ENCODE assay signal across 9 mouse cellular contexts in genomic region chr10:52383022-52383421, GRCm38 (mm10). TPM values are rescaled to one million over a fixed set of nuclear protein-coding genes. Genes with fewer than 3 reads are reported as not detected.
DNase-seq lines count a peak whose midpoint lies in the region; ATAC-seq and TF ChIP-seq lines count a peak whose summit lies in the region.
"Had no signal": no experiment of that assay in that cellular context is flagged by ENCODE, and none has a peak within 500 bp of the region (broad histone marks: within the 10 kb centered on the region; RNA-seq: fewer than 3 reads in every experiment).

No protein-coding gene starts in this region.

- in situ Hi-C loops in CH12.LX (cut with MboI; ENCODE audit: low pct_ligation_motif_present, low pct_unique_long_range_greater_than_20kb, low sequenced_read_pairs): loop anchor here (25.0 kb wide), 1 partner anchor 271 kb away; no protein-coding TSS in a partner anchor

- H3K79me2 ChIP-seq in CH12.LX (replicated peaks; ENCODE audit: control insufficient read depth, extremely low read depth, insufficient read depth, poor library complexity, severe bottlenecking): peaks cover 21% of the 10 kb centered on the region

- H3K36me3 ChIP-seq in CH12.LX (replicated peaks in 1 of 2; ENCODE audit: control insufficient read depth in 1 of 2, insufficient read depth in 1 of 2, low read length in 1 of 2) (no peaks in the 10 kb centered on the region), G1E (replicated peaks) (no peaks in the 10 kb centered on the region)
- H3K36me3 ChIP-seq in heart, embryonic 12.5 days: no peaks in the 10 kb centered on the region
- H3K36me3 ChIP-seq in liver, embryonic 13.5 days: no peaks in the 10 kb centered on the region

- H3K27ac ChIP-seq in CH12.LX (ENCODE audit: insufficient read depth, low read depth): no peak overlapping the region
- no peak overlapping the region for H3K27ac ChIP-seq in heart, embryonic 12.5 days (ENCODE audit: poor library complexity, severe bottlenecking)
- H3K27ac ChIP-seq in liver, embryonic 13.5 days: peak overlapping the region; percentile 89; the same call in 1 of the 2 replicates

- H3K9me3 ChIP-seq in CH12.LX (replicated peaks; ENCODE audit: low read length) (no peaks in the 10 kb centered on the region), G1E (replicated peaks) (no peaks in the 10 kb centered on the region)
- no peaks in the 10 kb centered on the region for H3K9me3 ChIP-seq in heart, embryonic 12.5 days (replicated peaks)
- no peaks in the 10 kb centered on the region for H3K9me3 ChIP-seq in liver, embryonic 13.5 days (replicated peaks)

- 77% methylated on average over 6 of the region's 6 CpGs for WGBS in heart, embryonic 12.5 days
- WGBS in liver, embryonic 13.5 days (ENCODE audit: insufficient replicate concordance): 78% methylated on average over 6 of the region's 6 CpGs

- peak overlapping the region; percentile 65; the same call in 1 of the 2 replicates for H3K4me2 ChIP-seq in CH12.LX (ENCODE audit: insufficient read depth, low read depth, poor library complexity, severe bottlenecking)
- peak overlapping the region; percentile 94 for H3K4me2 ChIP-seq in heart, embryonic 12.5 days
- peak overlapping the region; percentile 90 for H3K4me2 ChIP-seq in liver, embryonic 13.5 days

- DNase-seq in CH12.LX (ENCODE audit: extremely low read depth): no peak
- no peak for DNase-seq in G1E (ENCODE audit: low spot score)
- no peak for DNase-seq in liver, embryonic 13.5 days
- DNase-seq in thymus, postnatal 36 days: no peak
- no peak for DNase-seq in cerebellum, adult 18-20 months
- DNase-seq in urinary bladder, adult 18-20 months (ENCODE audit: low spot score in 2 of 2): no peak
- no peak for DNase-seq in spleen, postnatal 10 days (ENCODE audit: low spot score in 2 of 2)

- peak overlapping the region; percentile 65 to 91 (median 76) for H3K4me3 ChIP-seq in CH12.LX (replicated peaks in 1 of 3; ENCODE audit: low read depth in 2 of 3, low read length in 2 of 3, poor library complexity in 1 of 3)
- H3K4me3 ChIP-seq in G1E (ENCODE audit: low read depth, low read length): peak overlapping the region; percentile 77; the same call in 1 of the 2 replicates
- H3K4me3 ChIP-seq in heart, embryonic 12.5 days: peak overlapping the region; percentile 99
- peak overlapping the region; percentile 97 for H3K4me3 ChIP-seq in liver, embryonic 13.5 days (replicated peaks)

- H3K4me1 ChIP-seq in CH12.LX (ENCODE audit: control insufficient read depth in 1 of 2, insufficient read depth in 2 of 2): peaks cover 3 to 23% of the 10 kb centered on the region in 2 experiments; a peak in 3 of 4 replicates
- H3K4me1 ChIP-seq in G1E (ENCODE audit: insufficient read depth, low read depth, low read length): peaks cover 7% of the 10 kb centered on the region; the same call in 1 of the 2 replicates
- H3K4me1 ChIP-seq in heart, embryonic 12.5 days (replicated peaks): peaks cover 3% of the 10 kb centered on the region; the same call in 1 of the 2 replicates
- H3K4me1 ChIP-seq in liver, embryonic 13.5 days (replicated peaks): peaks cover 31% of the 10 kb centered on the region

- H3K9ac ChIP-seq in CH12.LX (ENCODE audit: insufficient read depth, low read depth): peak overlapping the region; percentile 55
- H3K9ac ChIP-seq in heart, embryonic 12.5 days: 0 out of 2 replicates have a peak overlapping the region, but pooled peaks have one; percentile 3
- peak overlapping the region; percentile 95 for H3K9ac ChIP-seq in liver, embryonic 13.5 days

- TF ChIP-seq EP300 in CH12.LX (IDR thresholded peaks at IDR 0.05; ENCODE audit: low read length): no peak

- TF ChIP-seq CTCF in CH12.LX (conservative IDR thresholded peaks at IDR 0.05 in 1 of 2, IDR thresholded peaks at IDR 0.05 in 1 of 2; ENCODE audit: low read depth in 2 of 2, low read length in 2 of 2) (no peak), G1E (IDR thresholded peaks at IDR 0.05; ENCODE audit: low read depth, low read length) (no peak)

- dilution Hi-C loops in CH12.LX (cut with MboI; ENCODE audit: extremely low pct_ligation_motif_present, extremely low pct_unique_long_range_greater_than_20kb, low sequenced_read_pairs): no loop called here

- H3K27me3 ChIP-seq in CH12.LX (replicated peaks) (no peaks in the 10 kb centered on the region), G1E (ENCODE audit: insufficient read depth, low read length) (no peaks in the 10 kb centered on the region)
- H3K27me3 ChIP-seq in heart, embryonic 12.5 days (replicated peaks): no peaks in the 10 kb centered on the region
- no peaks in the 10 kb centered on the region for H3K27me3 ChIP-seq in liver, embryonic 13.5 days

- no peak for ATAC-seq in G1E (ENCODE audit: extremely low read depth, insufficient number of reproducible peaks, low FRiP score, poor library complexity, severe bottlenecking)
- ATAC-seq in heart, embryonic 12.5 days (ENCODE audit: insufficient number of reproducible peaks, low FRiP score): no peak
- ATAC-seq in liver, embryonic 13.5 days (ENCODE audit: low read depth): no peak

- TF ChIP-seq RAD21 in CH12.LX (IDR thresholded peaks at IDR 0.05; ENCODE audit: low read depth, low read length): no peak

- no peak for TF ChIP-seq POLR2A in CH12.LX (IDR thresholded peaks at IDR 0.05; ENCODE audit: low read depth, low read length)

TF ChIP-seq in CH12.LX, 34 proteins besides CTCF, POLR2A, EP300 and RAD21:
- no peak for TF ChIP-seq SMC3 (IDR thresholded peaks at IDR 0.05; ENCODE audit: low read depth, low read length)
- TF ChIP-seq SIN3A (IDR thresholded peaks at IDR 0.05; ENCODE audit: low read length): 0 out of 2 replicates have a peak, but pooled peaks have one; percentile 4

RNA-seq across cellular contexts. Expression of gene Gopc, which starts 1.1 kb away (rescaled TPM):
- 9.8 and 10.4 TPM in 2 replicates for total RNA-seq in CH12.LX (2012; rRNA removed)
- 13.1 and 13.3 TPM in 2 replicates for total RNA-seq in CH12.LX (2014; rRNA removed)
- polyA plus RNA-seq in CH12.LX (2012; ENCODE audit: insufficient read length, low read depth): 16.6 and 17.6 TPM in 2 replicates
- total RNA-seq in G1E (2014; fragmentation: Nextera tagmentation): 15.0 and 16.8 TPM in 2 replicates
- 8.9 and 14.1 TPM in 2 replicates for total RNA-seq in G1E (2017)
- polyA plus RNA-seq in G1E (2012): 1.5 and 1.9 TPM in 2 replicates
- 20.2 and 23.3 TPM in 2 replicates for polyA plus RNA-seq in heart, embryonic 12.5 days (2016; fragmentation: Nextera tagmentation; extraction: Ambion mirVana)
- 4.5 and 6.0 TPM in 2 replicates for polyA plus RNA-seq in liver, embryonic 13.5 days (2015; fragmentation: Nextera tagmentation; extraction: Ambion mirVana)

RNA-seq across cellular contexts. Expression of gene Nepn, which starts 5.8 kb away (rescaled TPM):
- total RNA-seq in CH12.LX (2012; rRNA removed): not detected in 2 replicates
- not detected in 2 replicates for total RNA-seq in CH12.LX (2014; rRNA removed)
- polyA plus RNA-seq in CH12.LX (2012; ENCODE audit: insufficient read length, low read depth): 0.14 TPM in 1 of 2 replicates, not detected in the other
- total RNA-seq in G1E (2014; fragmentation: Nextera tagmentation): not detected in 2 replicates
- total RNA-seq in G1E (2017): not detected in 2 replicates
- not detected in 2 replicates for polyA plus RNA-seq in G1E (2012)
- polyA plus RNA-seq in heart, embryonic 12.5 days (2016; fragmentation: Nextera tagmentation; extraction: Ambion mirVana): not detected in 2 replicates
- 1.1 TPM in 1 of 2 replicates, not detected in the other for polyA plus RNA-seq in liver, embryonic 13.5 days (2015; fragmentation: Nextera tagmentation; extraction: Ambion mirVana)

RNA-seq across cellular contexts. Expression of gene Gm26741, which starts 24.5 kb away (rescaled TPM):
- not detected in 2 replicates for total RNA-seq in CH12.LX (2012; rRNA removed)
- not detected in 2 replicates for total RNA-seq in CH12.LX (2014; rRNA removed)
- polyA plus RNA-seq in CH12.LX (2012; ENCODE audit: insufficient read length, low read depth): not detected in 2 replicates
- not detected in 2 replicates for total RNA-seq in G1E (2014; fragmentation: Nextera tagmentation)
- total RNA-seq in G1E (2017): not detected in 2 replicates
- not detected in 2 replicates for polyA plus RNA-seq in G1E (2012)
- not detected in 2 replicates for polyA plus RNA-seq in heart, embryonic 12.5 days (2016; fragmentation: Nextera tagmentation; extraction: Ambion mirVana)
- not detected in 2 replicates for polyA plus RNA-seq in liver, embryonic 13.5 days (2015; fragmentation: Nextera tagmentation; extraction: Ambion mirVana)
- polyA plus RNA-seq: brain, embryonic 14.5 days had no signal

RNA-seq across cellular contexts. Expression of gene Nus1, which starts 34.3 kb away (rescaled TPM):
- total RNA-seq in CH12.LX (2012; rRNA removed): 15.9 and 19.6 TPM in 2 replicates
- 27.9 TPM in 2 replicates for total RNA-seq in CH12.LX (2014; rRNA removed)
- polyA plus RNA-seq in CH12.LX (2012; ENCODE audit: insufficient read length, low read depth): 51.9 and 60.1 TPM in 2 replicates
- total RNA-seq in G1E (2014; fragmentation: Nextera tagmentation): 8.3 and 12.0 TPM in 2 replicates
- total RNA-seq in G1E (2017): 10.2 and 12.7 TPM in 2 replicates
- 7.6 and 9.0 TPM in 2 replicates for polyA plus RNA-seq in G1E (2012)
- polyA plus RNA-seq in heart, embryonic 12.5 days (2016; fragmentation: Nextera tagmentation; extraction: Ambion mirVana): 11.4 TPM in 2 replicates
- 6.6 and 7.3 TPM in 2 replicates for polyA plus RNA-seq in liver, embryonic 13.5 days (2015; fragmentation: Nextera tagmentation; extraction: Ambion mirVana)

Comparison
In these comparisons a context has a peak if more than half of its experiments do, and no peak if none do; other contexts are left out.
1. H3K9ac ChIP-seq: peak in every context shown above with its lines; median percentile 95 in liver, embryonic 13.5 days; 55 in CH12.LX; 3 in heart, embryonic 12.5 days.